Mouse (Mus musculus) embryonic facial prominence, embryonic 11.5 days (tissue): ENCODE measurements around the gene Atf7ip. TPM values are rescaled to one million over a fixed set of nuclear protein-coding genes. Genes with fewer than 3 reads are reported as not detected.

Source experiments
- ATAC-seq: fragments of 200-750 bp; cut with Nextera tagmentation; replicated peaks from 2 replicates; pipeline ENCODE4 v1.8.0; 2017; ENCODE audit warnings: low read depth; ENCODE audit not compliant: insufficient number of reproducible peaks, low FRiP score, low TSS enrichment
- DNase-seq: peaks from one replicate; pipeline ENCODE4 v3.0.0-alpha.2; 2015; ENCODE audit warnings: low spot score
- H3K27ac ChIP-seq: fragments of 300-500 bp; sonication (generic); replicated peaks from 2 replicates; pipeline ENCODE4 v1.5.1; 2014; ENCODE audit warnings: mild to moderate bottlenecking, low read depth, low read length, control low read depth
- H3K27me3 ChIP-seq: fragments of 300-500 bp; sonication (generic); 2 replicates; pipeline ENCODE4 v1.6.1; 2014; ENCODE audit warnings: mild to moderate bottlenecking, low read length, moderate library complexity, mixed read lengths; ENCODE audit not compliant: control insufficient read depth, insufficient read depth
- H3K36me3 ChIP-seq: fragments of 300-500 bp; sonication (generic); replicated peaks from 2 replicates; pipeline ENCODE4 v1.6.1; 2014; ENCODE audit warnings: low read depth, mild to moderate bottlenecking, low read length, moderate library complexity, mixed read lengths; ENCODE audit not compliant: control insufficient read depth, insufficient read depth
- H3K4me1 ChIP-seq: fragments of 300-500 bp; sonication (generic); 2 replicates; pipeline ENCODE4 v1.6.1; 2014; ENCODE audit warnings: low read length, mixed read lengths; ENCODE audit not compliant: control insufficient read depth, insufficient read depth
- H3K4me2 ChIP-seq: fragments of 300-500 bp; sonication (generic); 2 replicates; pipeline ENCODE4 v1.6.1; 2014; ENCODE audit warnings: low read depth, mild to moderate bottlenecking, control low read depth, low read length, moderate library complexity
- H3K4me3 ChIP-seq: fragments of 300-500 bp; sonication (generic); 2 replicates; pipeline ENCODE4 v1.5.1; 2014; ENCODE audit warnings: low read depth, low read length, control low read depth
- H3K9ac ChIP-seq: fragments of 300-500 bp; sonication (generic); replicated peaks from 2 replicates; pipeline ENCODE4 v1.6.1; 2014; ENCODE audit warnings: mild to moderate bottlenecking, control low read depth, low read length
- H3K9me3 ChIP-seq: fragments of 300-500 bp; sonication (generic); replicated peaks from 2 replicates; pipeline ENCODE4 v1.6.1; 2016; ENCODE audit warnings: mild to moderate bottlenecking, low read length, inconsistent platforms, mixed read lengths; ENCODE audit not compliant: control insufficient read depth
- WGBS: fragments of 180-500 bp; shearing (Covaris S2); extraction: QIAGEN DNeasy Blood & Tissue Kit; methylation state at CpG from one replicate; pipeline ENCODE4 v1.1.7; 2014; 5-methylcytosine and 5-hydroxymethylcytosine counted together
- polyA plus RNA-seq: library from polyadenylated mRNA; unstranded; fragments of >200 nt; fragmentation: Nextera tagmentation; extraction: Ambion mirVana; gene quantifications from 2 replicates; pipeline ENCODE4 v1.2.1, GENCODE M21; 2014

The Atf7ip gene
- polyA plus RNA-seq, 1 experiment from 2014 or later, result 43.5 TPM

DNA sequence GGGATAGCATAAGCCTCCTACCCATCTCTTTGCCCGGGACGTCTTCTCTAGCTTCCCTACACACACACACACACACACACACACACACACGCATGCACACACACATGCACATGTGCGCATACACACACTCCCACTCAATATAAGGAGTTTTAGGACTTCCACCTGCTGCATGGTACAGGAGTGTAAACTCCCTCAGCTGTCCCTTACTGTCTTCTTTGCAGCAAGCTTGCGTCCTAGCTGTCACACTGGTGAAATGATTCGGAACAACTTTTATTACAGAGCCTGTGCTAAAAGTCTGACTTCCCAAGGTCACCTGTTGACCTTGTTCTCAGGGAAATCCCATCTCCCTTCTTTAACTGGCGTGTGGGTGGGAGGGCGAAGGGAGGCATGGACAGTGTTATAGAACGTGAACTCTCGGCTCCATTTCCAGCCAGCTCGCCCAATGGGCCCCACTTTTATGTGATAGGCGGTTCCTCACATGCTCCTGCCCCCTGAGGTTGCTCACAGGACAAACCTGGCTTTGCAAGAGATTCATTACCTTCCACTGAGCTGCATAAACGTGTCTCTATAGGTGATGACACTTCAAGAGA is 126.1 kb downstream of the Atf7ip start:
- no peaks in the 10 kb centered on the region for H3K9me3 ChIP-seq
- H3K27ac ChIP-seq, result no peak overlapping the region
- no peaks in the 10 kb centered on the region for H3K36me3 ChIP-seq
- H3K4me3 ChIP-seq, result no peak overlapping the region
- no peak overlapping the region for H3K4me2 ChIP-seq
- no peak for DNase-seq
- 87% methylated on average over 13 of the region's 13 CpGs for WGBS
- ATAC-seq, result no peak
- no peak overlapping the region for H3K9ac ChIP-seq
- H3K27me3 ChIP-seq, result no peaks in the 10 kb centered on the region
- no peaks in the 10 kb centered on the region for H3K4me1 ChIP-seq

DNA sequence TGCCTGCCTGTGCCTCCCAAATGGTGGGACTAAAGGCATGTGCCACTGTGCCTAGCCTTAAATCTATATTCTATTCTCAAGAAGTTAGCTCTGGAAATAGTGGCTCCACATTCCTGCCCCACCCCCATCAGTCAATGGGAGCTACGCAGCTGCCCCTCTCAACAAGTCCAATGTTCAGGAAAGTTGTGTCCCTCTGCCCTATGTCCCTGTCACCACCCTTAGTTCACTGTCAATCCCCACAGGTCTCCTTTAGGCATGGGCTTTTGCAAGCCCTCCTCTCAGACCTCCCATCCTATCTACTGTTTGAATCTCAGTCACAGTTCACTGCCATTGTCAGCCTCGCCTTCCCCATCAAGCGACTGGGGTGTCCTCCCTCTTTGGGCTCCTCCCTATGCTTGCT is 127.2 kb downstream of the Atf7ip start:
- no peaks in the 10 kb centered on the region for H3K27me3 ChIP-seq
- no peak overlapping the region for H3K9ac ChIP-seq
- ATAC-seq (no peak), DNase-seq (no peak)
- H3K4me3 ChIP-seq, result no peak overlapping the region
- H3K36me3 ChIP-seq, result no peaks in the 10 kb centered on the region
- H3K4me2 ChIP-seq, result no peak overlapping the region
- no peak overlapping the region for H3K27ac ChIP-seq
- 89% methylated on average over 3 of the region's 3 CpGs for WGBS
- no peaks in the 10 kb centered on the region for H3K4me1 ChIP-seq
- no peaks in the 10 kb centered on the region for H3K9me3 ChIP-seq

DNA sequence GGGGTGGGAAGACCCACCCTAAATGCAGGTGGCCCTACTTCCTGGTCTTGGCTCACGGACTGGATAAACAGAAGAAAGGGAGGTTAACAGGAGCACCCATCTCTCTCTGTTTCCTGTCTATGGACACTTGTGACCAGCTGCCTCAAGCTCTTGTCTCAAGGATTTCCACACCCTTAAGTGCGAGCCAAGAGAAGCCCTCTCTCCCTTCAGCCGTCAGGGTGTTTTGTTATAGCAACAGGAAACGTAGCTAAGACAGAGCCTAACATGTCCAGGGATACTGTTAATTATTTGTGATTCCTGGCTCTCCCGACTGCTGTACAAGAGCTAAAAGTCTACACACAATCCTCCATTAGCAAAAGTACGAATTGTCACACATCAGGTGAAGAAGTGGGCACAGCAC is 127.8 kb downstream of the Atf7ip start:
- Histone ChIP-seq H3K4me2 (no peak overlapping the region), H3K4me1 (no peaks in the 10 kb centered on the region), H3K4me3 (no peak overlapping the region), H3K9me3 (no peaks in the 10 kb centered on the region), H3K27me3 (no peaks in the 10 kb centered on the region), H3K36me3 (no peaks in the 10 kb centered on the region), H3K9ac (no peak overlapping the region), H3K27ac (no peak overlapping the region)
- ATAC-seq, result no peak
- 73% methylated on average over 6 of the region's 6 CpGs for WGBS
- DNase-seq, result no peak

DNA sequence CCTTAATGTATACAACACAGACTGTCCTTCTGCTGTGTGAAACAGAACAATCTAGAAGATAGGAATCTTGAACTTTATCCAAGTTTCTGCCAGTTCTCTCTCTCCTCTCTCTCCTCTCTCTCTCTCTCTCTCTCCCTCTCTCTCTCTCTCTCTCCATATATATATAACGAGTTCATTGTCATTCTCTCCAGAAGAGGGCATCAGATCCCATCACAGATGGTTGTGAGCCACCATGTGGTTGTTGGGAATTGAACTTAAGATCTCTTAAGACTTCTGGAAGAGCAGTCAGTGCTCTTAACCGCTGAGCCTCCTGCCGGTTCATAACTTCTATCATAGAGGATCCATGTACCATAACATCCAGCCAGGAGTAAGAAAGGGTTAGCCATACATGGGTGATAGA is 129.0 kb downstream of the Atf7ip start:
- H3K9me3 ChIP-seq, result no peaks in the 10 kb centered on the region
- no peak for ATAC-seq
- WGBS, result 71% methylated on average over 3 of the region's 3 CpGs

DNA sequence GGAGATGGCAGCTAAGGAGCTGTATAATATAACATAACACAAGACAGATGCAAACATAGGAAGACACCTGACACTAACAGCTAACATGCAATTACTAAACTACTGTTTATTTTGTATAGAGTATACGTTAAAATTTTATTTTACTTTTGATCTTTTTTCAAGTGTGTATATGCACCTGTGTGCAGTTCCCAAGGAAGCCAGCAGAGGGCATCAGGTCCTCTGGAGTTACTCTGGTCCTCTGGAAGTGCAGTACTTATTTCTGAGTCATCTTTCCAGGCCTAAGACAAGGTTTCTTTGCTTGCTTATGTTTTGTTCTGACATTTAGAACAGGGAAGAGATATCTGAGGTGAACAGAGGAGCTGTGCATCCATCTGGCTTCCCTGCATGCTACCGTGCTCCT is 138.2 kb downstream of the Atf7ip start:
- 87% methylated on average over 2 of the region's 2 CpGs for WGBS
- H3K27me3 ChIP-seq, result no peaks in the 10 kb centered on the region
- ATAC-seq, result no peak

More for the DNA sequence above, 129.0 kb downstream of the Atf7ip start:
- H3K4me1 ChIP-seq, result no peaks in the 10 kb centered on the region
- DNase-seq, result no peak
- H3K27me3 ChIP-seq, result no peaks in the 10 kb centered on the region
- H3K4me3 ChIP-seq, result no peak overlapping the region
- no peak overlapping the region for H3K4me2 ChIP-seq
- H3K36me3 ChIP-seq, result no peaks in the 10 kb centered on the region
- H3K27ac ChIP-seq, result no peak overlapping the region
- H3K9ac ChIP-seq, result no peak overlapping the region

DNA sequence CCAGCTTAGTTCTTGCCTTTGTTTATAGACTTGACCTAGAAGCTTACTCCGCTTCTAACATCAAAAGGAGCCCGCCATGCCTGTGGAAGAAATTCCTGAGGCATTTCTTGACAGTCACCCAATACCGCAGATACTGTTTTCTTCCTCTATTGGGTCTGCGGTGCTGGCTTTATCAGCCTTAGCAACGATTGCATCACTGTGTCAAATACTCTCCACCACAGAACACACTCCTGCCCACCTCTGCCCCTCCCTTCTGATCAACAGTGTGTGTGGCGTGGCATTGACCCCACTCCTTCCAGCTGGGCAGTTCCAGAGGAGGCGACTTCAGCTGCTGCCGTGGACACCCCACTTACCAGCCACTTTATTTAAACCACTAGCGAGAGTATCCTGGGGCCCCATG is 139.8 kb downstream of the Atf7ip start:
- no peaks in the 10 kb centered on the region for H3K9me3 ChIP-seq
- H3K4me2 ChIP-seq, result no peak overlapping the region
- H3K4me1 ChIP-seq, result no peaks in the 10 kb centered on the region; the same call in 1 of the 2 replicates
- H3K9ac ChIP-seq, result no peak overlapping the region
- ATAC-seq, result no peak
- 56% methylated on average over 9 of the region's 9 CpGs for WGBS
- H3K27ac ChIP-seq, result no peak overlapping the region
- peak; percentile 3 for DNase-seq
- no peaks in the 10 kb centered on the region for H3K36me3 ChIP-seq
- no peak overlapping the region for H3K4me3 ChIP-seq
- no peaks in the 10 kb centered on the region for H3K27me3 ChIP-seq

More for the DNA sequence above, 138.2 kb downstream of the Atf7ip start:
- no peak for DNase-seq
- Histone ChIP-seq H3K4me3 (no peak overlapping the region), H3K9ac (no peak overlapping the region), H3K27ac (no peak overlapping the region), H3K4me2 (no peak overlapping the region), H3K4me1 (no peaks in the 10 kb centered on the region; the same call in 1 of the 2 replicates), H3K36me3 (no peaks in the 10 kb centered on the region), H3K9me3 (no peaks in the 10 kb centered on the region)

DNA sequence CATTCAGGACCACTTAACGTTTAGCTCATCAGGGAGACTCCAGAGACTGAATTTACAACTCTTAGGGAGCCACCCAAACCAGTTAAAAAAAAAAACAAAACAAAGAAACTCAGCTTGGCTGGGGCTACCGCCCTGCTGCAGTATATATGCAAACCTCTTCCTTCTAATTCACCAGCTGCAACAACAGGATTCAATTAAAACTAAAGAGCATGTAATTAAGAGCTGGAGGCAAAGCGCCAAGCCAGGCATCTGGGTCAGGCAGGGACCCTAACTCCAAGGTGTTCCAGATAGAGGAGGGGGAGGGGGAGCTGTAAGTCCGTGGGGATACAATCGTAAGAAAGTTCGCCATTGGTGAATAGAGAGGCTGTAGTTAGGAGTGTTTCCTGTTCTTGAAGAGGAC is 140.2 kb downstream of the Atf7ip start:
- H3K9me3 ChIP-seq, result no peaks in the 10 kb centered on the region
- no peaks in the 10 kb centered on the region; the same call in 1 of the 2 replicates for H3K4me1 ChIP-seq
- ATAC-seq, result no peak
- no peak overlapping the region for H3K9ac ChIP-seq
- peak; percentile 17 for DNase-seq
- WGBS, result 25% methylated on average over 6 of the region's 6 CpGs
- no peaks in the 10 kb centered on the region for H3K36me3 ChIP-seq
- H3K4me3 ChIP-seq, result no peak overlapping the region
- no peaks in the 10 kb centered on the region for H3K27me3 ChIP-seq
- H3K4me2 ChIP-seq, result no peak overlapping the region
- H3K27ac ChIP-seq, result no peak overlapping the region

DNA sequence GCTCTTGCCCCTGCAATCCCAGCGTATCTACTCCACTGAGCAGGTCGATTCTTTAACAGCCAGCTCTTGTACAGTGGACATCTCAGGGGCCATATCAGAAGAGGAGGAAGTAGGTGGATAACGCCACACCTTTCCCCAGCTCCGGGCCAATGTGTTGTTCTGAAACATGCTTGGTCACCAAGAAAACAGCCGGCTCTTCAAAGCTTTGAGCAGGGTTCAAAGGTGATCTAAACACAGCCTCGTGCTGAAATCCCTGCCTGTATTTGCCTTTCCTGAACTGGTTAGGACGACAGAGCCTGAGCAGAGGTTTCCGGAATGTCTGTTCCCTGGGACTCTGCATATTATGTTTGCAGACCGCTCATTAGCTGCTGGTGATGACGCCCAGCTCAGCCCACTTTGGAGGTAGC is 141.5 kb downstream of the Atf7ip start:
- no peaks in the 10 kb centered on the region for H3K9me3 ChIP-seq
- 57% methylated on average over 10 of the region's 10 CpGs for WGBS
- ATAC-seq (no peak), DNase-seq (peak; percentile 6)
- no peaks in the 10 kb centered on the region; the same call in 1 of the 2 replicates for H3K4me1 ChIP-seq
- no peaks in the 10 kb centered on the region for H3K36me3 ChIP-seq
- H3K9ac ChIP-seq, result no peak overlapping the region
- H3K27ac ChIP-seq, result no peak overlapping the region
- no peaks in the 10 kb centered on the region for H3K27me3 ChIP-seq
- no peak overlapping the region for H3K4me2 ChIP-seq
- H3K4me3 ChIP-seq, result no peak overlapping the region
